Mouse (Mus musculus) hindbrain, embryonic 11.5 days (tissue): Measurements from ENCODE around the gene Nap1l4. TPM values are rescaled to one million over a fixed set of nuclear protein-coding genes. Genes with fewer than 3 reads are reported as not detected.

Source experiments
- ATAC-seq: fragments of 200-750 bp; cut with Nextera tagmentation; 2 replicates; pipeline ENCODE4 v1.8.0; 2017; ENCODE audit warnings: mild to moderate bottlenecking, moderate TSS enrichment, moderate library complexity; ENCODE audit not compliant: low FRiP score
- DNase-seq: peaks from one replicate; pipeline ENCODE4 v3.0.0-alpha.2; 2015; ENCODE audit warnings: low spot score
- H3K27ac ChIP-seq: fragments of 300-500 bp; sonication (generic); 2 replicates; pipeline ENCODE4 v1.5.1; 2014; ENCODE audit warnings: mild to moderate bottlenecking, low read depth, low read length
- H3K27me3 ChIP-seq: fragments of 300-500 bp; sonication (generic); 2 replicates; pipeline ENCODE4 v1.6.1; 2014; ENCODE audit warnings: mild to moderate bottlenecking, low read length, moderate library complexity, mixed read lengths; ENCODE audit not compliant: control insufficient read depth, insufficient read depth
- H3K36me3 ChIP-seq: fragments of 300-500 bp; sonication (generic); 2 replicates; pipeline ENCODE4 v1.6.1; 2014; ENCODE audit warnings: mild to moderate bottlenecking, low read length, moderate library complexity, mixed read lengths; ENCODE audit not compliant: control insufficient read depth, insufficient read depth
- H3K4me1 ChIP-seq: fragments of 300-500 bp; sonication (generic); replicated peaks from 2 replicates; pipeline ENCODE4 v1.6.1; 2014; ENCODE audit warnings: low read length, mixed read lengths; ENCODE audit not compliant: control insufficient read depth, insufficient read depth
- H3K4me2 ChIP-seq: fragments of 300-500 bp; sonication (generic); replicated peaks from 2 replicates; pipeline ENCODE4 v1.6.1; 2014; ENCODE audit warnings: mild to moderate bottlenecking, low read depth, low read length
- H3K4me3 ChIP-seq: fragments of 300-500 bp; sonication (generic); 2 replicates; pipeline ENCODE4 v1.5.1; 2014; ENCODE audit warnings: low read depth, low read length
- H3K9ac ChIP-seq: fragments of 300-500 bp; sonication (generic); 2 replicates; pipeline ENCODE4 v1.6.1; 2014; ENCODE audit warnings: low read depth, low read length
- H3K9me3 ChIP-seq: fragments of 300-500 bp; sonication (generic); 2 replicates; pipeline ENCODE4 v1.6.1; 2016; ENCODE audit warnings: low read length; ENCODE audit not compliant: control insufficient read depth
- WGBS: fragments of 180-500 bp; shearing (Covaris S2); extraction: QIAGEN DNeasy Blood & Tissue Kit; methylation state at CpG from one replicate; pipeline ENCODE4 v1.1.7; 2014; 5-methylcytosine and 5-hydroxymethylcytosine counted together
- polyA plus RNA-seq: library from polyadenylated mRNA; unstranded; fragments of >200 nt; fragmentation: Nextera tagmentation; extraction: Ambion mirVana; gene quantifications from 2 replicates; pipeline ENCODE4 v1.2.1, GENCODE M21; 2014

The Nap1l4 gene
- polyA plus RNA-seq, 1 experiment from 2014 or later: 175 TPM

GRCm38 (mm10) chr7:143510593-143511334, 38.1 kb downstream of the Nap1l4 start:
- Histone ChIP-seq H3K4me3 (no peak overlapping the region), H3K27ac (no peak overlapping the region), H3K4me1 (no peaks in the 10 kb centered on the region), H3K9ac (no peak overlapping the region), H3K36me3 (peaks cover 11% of the 10 kb centered on the region), H3K9me3 (no peaks in the 10 kb centered on the region), H3K27me3 (no peaks in the 10 kb centered on the region), H3K4me2 (no peak overlapping the region)
- 92% methylated on average over 3 of the region's 3 CpGs for WGBS
- no peak for ATAC-seq
- no peak for DNase-seq

- Histone ChIP-seq H3K4me1 (no peaks in the 10 kb centered on the region), H3K27ac (no peak overlapping the region), H3K9me3 (no peaks in the 10 kb centered on the region), H3K4me2 (no peak overlapping the region), H3K9ac (no peak overlapping the region), H3K36me3 (peaks cover 9% of the 10 kb centered on the region), H3K4me3 (no peak overlapping the region), H3K27me3 (peaks cover 5% of the 10 kb centered on the region)
- no peak for ATAC-seq
- DNase-seq: no peak
- 67% methylated on average over 1 of the region's 1 CpGs for WGBS
Measured at GRCm38 (mm10) chr7:143509566-143509965, 39.3 kb downstream of the Nap1l4 start.

- Histone ChIP-seq H3K9ac (no peak overlapping the region), H3K4me3 (no peak overlapping the region), H3K27me3 (peaks cover 29% of the 10 kb centered on the region), H3K36me3 (no peaks in the 10 kb centered on the region), H3K4me2 (no peak overlapping the region), H3K27ac (no peak overlapping the region), H3K9me3 (no peaks in the 10 kb centered on the region), H3K4me1 (no peaks in the 10 kb centered on the region)
- DNase-seq (peak; percentile 69), ATAC-seq (no peak)
- WGBS: 32% methylated on average over 7 of the region's 7 CpGs
Measured at GRCm38 (mm10) chr7:143506675-143507074, 42.2 kb downstream of the Nap1l4 start.

GRCm38 (mm10) chr7:143506271-143506670, 42.6 kb downstream of the Nap1l4 start:
- ATAC-seq: no peak

GRCm38 (mm10) chr7:143505823-143506222, 43.1 kb downstream of the Nap1l4 start:
- H3K4me1 ChIP-seq: no peaks in the 10 kb centered on the region
- peaks cover 37% of the 10 kb centered on the region for H3K27me3 ChIP-seq
- H3K36me3 ChIP-seq: no peaks in the 10 kb centered on the region
- H3K4me2 ChIP-seq: no peak overlapping the region
- no peak overlapping the region for H3K9ac ChIP-seq
- no peak overlapping the region for H3K4me3 ChIP-seq
- H3K9me3 ChIP-seq: no peaks in the 10 kb centered on the region
- H3K27ac ChIP-seq: no peak overlapping the region
- WGBS: 25% methylated on average over 11 of the region's 11 CpGs
- DNase-seq (peak; percentile 76), ATAC-seq (no peak)

More at GRCm38 (mm10) chr7:143506271-143506670, 42.6 kb downstream of the Nap1l4 start:
- WGBS: 65% methylated on average over 7 of the region's 7 CpGs
- Histone ChIP-seq H3K27ac (no peak overlapping the region), H3K27me3 (peaks cover 33% of the 10 kb centered on the region), H3K4me1 (no peaks in the 10 kb centered on the region), H3K4me2 (no peak overlapping the region), H3K36me3 (no peaks in the 10 kb centered on the region), H3K9me3 (no peaks in the 10 kb centered on the region), H3K9ac (no peak overlapping the region), H3K4me3 (no peak overlapping the region)
- no peak for DNase-seq

- Histone ChIP-seq H3K9me3 (no peaks in the 10 kb centered on the region), H3K4me3 (no peak overlapping the region), H3K36me3 (no peaks in the 10 kb centered on the region), H3K4me1 (no peaks in the 10 kb centered on the region), H3K27me3 (peaks cover 41% of the 10 kb centered on the region), H3K4me2 (no peak overlapping the region), H3K27ac (no peak overlapping the region), H3K9ac (no peak overlapping the region)
- ATAC-seq (no peak), DNase-seq (no peak)
- WGBS: 85% methylated on average over 2 of the region's 2 CpGs
Measured at GRCm38 (mm10) chr7:143505411-143505810, 43.5 kb downstream of the Nap1l4 start.

- no peak for ATAC-seq
- Histone ChIP-seq H3K36me3 (no peaks in the 10 kb centered on the region), H3K4me2 (no peak overlapping the region), H3K27ac (no peak overlapping the region), H3K9me3 (no peaks in the 10 kb centered on the region), H3K4me3 (no peak overlapping the region), H3K27me3 (peaks cover 44% of the 10 kb centered on the region), H3K9ac (no peak overlapping the region), H3K4me1 (no peaks in the 10 kb centered on the region)
- WGBS: 78% methylated on average over 6 of the region's 6 CpGs
- no peak for DNase-seq
Measured at GRCm38 (mm10) chr7:143503926-143504325, 45.0 kb downstream of the Nap1l4 start.

GRCm38 (mm10) chr7:143502418-143503200, 46.3 kb downstream of the Nap1l4 start, which contains the start of gene Phlda2:
Gene Phlda2 (minus strand): TSS chr7:143503150.
- Histone ChIP-seq H3K27me3 (peaks cover 44% of the 10 kb centered on the region), H3K36me3 (no peaks in the 10 kb centered on the region), H3K27ac (no peak within 1 kb of the TSS), H3K9ac (peak within 1 kb of the TSS; percentile 27), H3K4me3 (peak within 1 kb of the TSS; percentile 34), H3K4me2 (peak within 1 kb of the TSS; percentile 51), H3K4me1 (no peaks in the 10 kb centered on the region), H3K9me3 (no peaks in the 10 kb centered on the region)
- ATAC-seq (no peak), DNase-seq (no peak)
- 4% methylated on average over 51 of the region's 51 CpGs for WGBS
